Mouse (Mus musculus) lung, postnatal 0 days (tissue): ENCODE measurements around the gene Enthd1. TPM values are rescaled to one million over a fixed set of nuclear protein-coding genes. Genes with fewer than 3 reads are reported as not detected.

ENCODE experiments used
- ATAC-seq: fragments of 200-750 bp; cut with Nextera tagmentation; 2 replicates; pipeline ENCODE4 v1.8.0; 2017; ENCODE audit warnings: moderate library complexity
- DNase-seq: peaks from one replicate; pipeline ENCODE4 v3.0.0-alpha.2; 2016; ENCODE audit warnings: low spot score
- H3K27ac ChIP-seq: fragments of 300-500 bp; sonication (generic); 2 replicates; pipeline ENCODE4 v1.5.1; 2014; ENCODE audit warnings: antibody characterized with exemption, mild to moderate bottlenecking, low read length, mixed read lengths
- H3K27me3 ChIP-seq: fragments of 300-500 bp; sonication (generic); replicated peaks from 2 replicates; pipeline ENCODE4 v1.6.1; 2014; ENCODE audit warnings: low read length, mixed read lengths; ENCODE audit not compliant: insufficient read depth
- H3K36me3 ChIP-seq: fragments of 300-500 bp; sonication (generic); 2 replicates; pipeline ENCODE4 v1.6.1; 2014; ENCODE audit warnings: low read length, mixed read lengths; ENCODE audit not compliant: insufficient read depth
- H3K4me1 ChIP-seq: fragments of 300-500 bp; sonication (generic); 2 replicates; pipeline ENCODE4 v1.6.1; 2014; ENCODE audit warnings: antibody characterized with exemption, low read depth, low read length, mixed read lengths; ENCODE audit not compliant: insufficient read depth
- H3K4me2 ChIP-seq: fragments of 300-500 bp; sonication (generic); replicated peaks from 2 replicates; pipeline ENCODE4 v1.6.1; 2014; ENCODE audit warnings: low read depth, mild to moderate bottlenecking, low read length, moderate library complexity, mixed read lengths
- H3K4me3 ChIP-seq: fragments of 300-500 bp; sonication (generic); 2 replicates; pipeline ENCODE4 v1.5.1; 2014; ENCODE audit warnings: low read depth, low read length
- H3K9ac ChIP-seq: fragments of 300-500 bp; sonication (generic); replicated peaks from 2 replicates; pipeline ENCODE4 v1.6.1; 2014; ENCODE audit warnings: low read depth, mild to moderate bottlenecking
- H3K9me3 ChIP-seq: fragments of 300-500 bp; sonication (generic); 2 replicates; pipeline ENCODE4 v1.6.1; 2016; ENCODE audit warnings: low read length, mixed read lengths
- CTCF ChIP-seq: IDR thresholded peaks from 2 replicates; pipeline ENCODE4 v1.5.1; 2016; ENCODE audit warnings: antibody characterized with exemption, mild to moderate bottlenecking
- EP300 ChIP-seq: IDR thresholded peaks from 2 replicates; pipeline ENCODE4 v1.6.1; 2016; ENCODE audit warnings: antibody characterized with exemption, mild to moderate bottlenecking, control low read depth
- WGBS: fragments of 180-500 bp; shearing (Covaris S2); extraction: QIAGEN DNeasy Blood & Tissue Kit; methylation state at CpG from one replicate; pipeline ENCODE4 v1.1.7; 2014; 5-methylcytosine and 5-hydroxymethylcytosine counted together
- polyA plus RNA-seq: library from polyadenylated mRNA; unstranded; fragments of >200 nt; fragmentation: Nextera tagmentation; extraction: Ambion mirVana; gene quantifications from 2 replicates; pipeline ENCODE4 v1.2.1, GENCODE M21; 2015

Enthd1 gene
- polyA plus RNA-seq, 1 experiment from 2014 or later = not detected

GRCm38 (mm10) chr15:80532281-80533072 lies 32.5 kb downstream of the Enthd1 start:
- TF ChIP-seq EP300 = no peak
- TF ChIP-seq CTCF = no peak
- H3K4me2 ChIP-seq = no peak overlapping the region
- H3K9ac ChIP-seq = no peak overlapping the region
- no peak overlapping the region for H3K4me3 ChIP-seq
- H3K9me3 ChIP-seq = no peaks in the 10 kb centered on the region
- no peak for DNase-seq
- H3K27ac ChIP-seq = no peak overlapping the region
- ATAC-seq = no peak
- 74% methylated on average over 8 of the region's 8 CpGs for WGBS
- H3K4me1 ChIP-seq = no peaks in the 10 kb centered on the region
- H3K36me3 ChIP-seq = no peaks in the 10 kb centered on the region
- H3K27me3 ChIP-seq = no peaks in the 10 kb centered on the region

GRCm38 (mm10) chr15:80531026-80531425 lies 33.9 kb downstream of the Enthd1 start:
- no peak for TF ChIP-seq CTCF
- TF ChIP-seq EP300 = no peak
- H3K4me3 ChIP-seq = no peak overlapping the region

GRCm38 (mm10) chr15:80529955-80530869 lies 34.7 kb downstream of the Enthd1 start:
- DNase-seq = no peak
- no peak overlapping the region for H3K4me2 ChIP-seq
- no peak for ATAC-seq

More at GRCm38 (mm10) chr15:80531026-80531425, 33.9 kb downstream of the Enthd1 start:
- Histone ChIP-seq H3K4me2 (no peak overlapping the region), H3K9ac (no peak overlapping the region), H3K36me3 (no peaks in the 10 kb centered on the region), H3K27ac (no peak overlapping the region), H3K27me3 (no peaks in the 10 kb centered on the region), H3K9me3 (no peaks in the 10 kb centered on the region), H3K4me1 (no peaks in the 10 kb centered on the region)
- DNase-seq (no peak), ATAC-seq (no peak)
- 54% methylated on average over 9 of the region's 9 CpGs for WGBS

GRCm38 (mm10) chr15:80521661-80522388 lies 43.1 kb downstream of the Enthd1 start:
- WGBS = 29% methylated on average over 9 of the region's 10 CpGs
- no peak overlapping the region for H3K9ac ChIP-seq
- ATAC-seq (no peak), DNase-seq (peak; percentile 18)
- H3K27me3 ChIP-seq = no peaks in the 10 kb centered on the region
- no peak overlapping the region for H3K4me3 ChIP-seq
- H3K9me3 ChIP-seq = no peaks in the 10 kb centered on the region
- no peaks in the 10 kb centered on the region for H3K36me3 ChIP-seq
- H3K4me1 ChIP-seq = no peaks in the 10 kb centered on the region
- TF ChIP-seq EP300 (no peak), CTCF (no peak)
- no peak overlapping the region for H3K27ac ChIP-seq
- no peak overlapping the region for H3K4me2 ChIP-seq

More at GRCm38 (mm10) chr15:80529955-80530869, 34.7 kb downstream of the Enthd1 start:
- Histone ChIP-seq H3K4me3 (no peak overlapping the region), H3K4me1 (no peaks in the 10 kb centered on the region), H3K9ac (no peak overlapping the region), H3K9me3 (no peaks in the 10 kb centered on the region), H3K27me3 (no peaks in the 10 kb centered on the region), H3K27ac (no peak overlapping the region), H3K36me3 (no peaks in the 10 kb centered on the region)
- no peak for TF ChIP-seq CTCF
- TF ChIP-seq EP300 = no peak
- whole genome bisulfite sequencing = 55% methylated on average over 20 of the region's 20 CpGs

- no peaks in the 10 kb centered on the region for H3K36me3 ChIP-seq
- ATAC-seq (no peak), DNase-seq (no peak)
- no peak overlapping the region for H3K4me2 ChIP-seq
- H3K4me3 ChIP-seq = no peak overlapping the region
- no peak overlapping the region for H3K27ac ChIP-seq
- H3K27me3 ChIP-seq = no peaks in the 10 kb centered on the region
- no peaks in the 10 kb centered on the region for H3K4me1 ChIP-seq
- H3K9ac ChIP-seq = no peak overlapping the region
- WGBS = 89% methylated on average over 5 of the region's 5 CpGs
- no peaks in the 10 kb centered on the region for H3K9me3 ChIP-seq
- no peak for TF ChIP-seq EP300
These were observed 45.0 kb downstream of the Enthd1 start for GRCm38 (mm10) chr15:80519931-80520330.
